Mouse (Mus musculus) frontal cortex, postnatal 14 days (tissue): ENCODE results near the gene Prss27.
"Not testable (repeated sequence)": the region's sequence is repeated elsewhere in the genome, so short reads cannot be mapped to it uniquely, and the experiment has no call there.

Source experiments
- DNase-seq, 2 experiments: peaks; one replicate each; pipeline ENCODE4 v3.0.0; 2022; ENCODE audit warnings: low spot score in 2 of 2

Gene Prss27

DNA sequence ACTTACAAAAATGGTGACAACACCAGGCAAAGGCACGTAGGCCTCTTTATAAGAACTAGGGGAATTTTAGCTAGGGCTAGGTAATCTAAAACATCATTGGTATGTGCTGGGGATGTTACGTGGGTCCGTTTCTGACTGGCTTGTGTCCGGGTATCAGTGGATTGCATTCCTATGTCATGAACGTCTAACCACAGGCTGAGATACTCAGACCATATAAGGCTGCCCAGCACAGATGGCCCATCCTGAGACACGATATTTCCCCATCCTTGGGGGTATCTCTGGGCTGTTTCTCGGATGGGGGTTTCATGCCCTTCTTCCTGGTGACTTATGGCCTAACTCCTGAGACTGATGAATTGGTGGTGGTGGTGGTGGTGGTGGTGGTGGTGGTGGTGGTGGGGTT is 2.9 kb upstream of the Prss27 start:
- DNase-seq: no peak

DNA sequence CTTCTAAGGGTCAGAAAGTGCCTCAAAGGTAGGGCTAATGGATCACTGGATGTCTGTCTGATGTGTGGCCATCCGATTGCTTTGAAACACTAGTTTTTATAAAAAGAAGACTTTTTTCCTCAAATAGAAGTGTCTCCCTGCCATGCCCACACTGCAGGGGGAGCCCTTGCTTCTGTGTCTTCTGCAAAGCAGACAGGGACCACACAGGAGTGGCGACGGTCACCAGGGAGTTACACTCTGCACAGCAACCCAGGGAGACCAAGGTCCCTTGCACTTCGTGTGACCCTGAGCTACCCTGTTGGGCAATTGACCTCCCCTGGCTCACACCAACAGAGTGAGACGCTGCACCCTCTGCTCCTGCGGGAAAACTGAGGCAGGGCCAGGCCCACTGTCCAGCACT is 990 bp upstream of the Prss27 start:
- DNase-seq: no peak

DNA sequence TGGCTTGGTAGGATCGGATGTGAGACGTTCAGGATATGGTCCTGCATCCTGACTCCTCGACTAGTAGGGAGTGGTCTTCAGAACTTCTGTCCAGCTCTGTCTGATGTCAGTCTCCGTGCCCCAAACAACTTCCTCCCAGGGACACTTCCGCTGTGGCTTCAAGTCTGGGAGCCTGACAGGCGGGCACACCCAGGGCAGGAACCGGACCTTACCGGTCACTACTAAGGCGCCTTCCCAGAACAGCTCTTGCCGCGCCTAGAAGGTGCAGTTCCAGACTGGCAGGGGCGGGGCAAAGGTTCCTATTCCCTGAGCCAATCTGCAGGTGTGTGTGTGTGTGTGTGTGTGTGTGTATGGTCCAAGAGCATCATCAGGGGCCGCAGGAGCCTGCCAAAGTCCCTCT is 584 bp upstream of the Prss27 start:
- no peak for DNase-seq

DNA sequence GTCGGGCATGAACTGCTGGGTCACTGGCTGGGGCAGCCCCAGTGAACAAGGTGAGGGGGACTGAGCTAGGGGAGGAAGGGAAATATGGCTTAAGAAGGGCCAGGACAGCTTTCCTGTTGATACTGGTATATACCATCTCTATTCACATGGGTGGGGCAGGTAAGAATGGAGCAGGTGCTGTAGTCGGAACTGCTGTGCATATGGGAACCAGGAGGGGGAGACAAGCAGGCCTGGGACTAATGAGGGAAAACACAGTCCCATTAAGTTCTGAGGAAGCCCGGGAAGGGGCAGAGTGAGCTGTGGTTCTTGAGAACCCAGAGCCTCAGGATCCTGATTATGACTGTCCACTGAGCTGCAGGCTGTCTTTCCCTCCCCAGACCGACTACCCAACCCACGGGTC is 6.5 kb downstream of the Prss27 start:
- no peak for DNase-seq

DNA sequence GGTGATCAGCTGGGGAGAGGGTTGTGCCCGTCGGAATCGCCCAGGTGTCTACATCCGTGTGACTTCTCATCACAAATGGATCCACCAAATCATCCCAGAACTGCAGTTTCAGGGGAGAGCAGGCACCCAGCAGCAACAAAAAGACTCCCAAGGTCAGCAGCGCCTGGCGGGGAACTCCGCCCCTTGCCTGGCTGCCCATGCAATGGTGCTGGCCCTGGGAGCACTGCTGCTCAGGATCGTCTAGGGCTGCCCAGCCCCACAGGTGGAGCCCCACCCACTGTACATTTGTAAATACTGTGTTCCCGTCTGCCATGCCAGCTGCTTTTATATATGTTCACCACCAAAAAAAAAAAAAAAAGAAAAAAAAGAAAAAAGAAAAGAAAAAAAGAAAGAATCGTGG is 7.7 kb downstream of the Prss27 start:
- no peak for DNase-seq

DNA sequence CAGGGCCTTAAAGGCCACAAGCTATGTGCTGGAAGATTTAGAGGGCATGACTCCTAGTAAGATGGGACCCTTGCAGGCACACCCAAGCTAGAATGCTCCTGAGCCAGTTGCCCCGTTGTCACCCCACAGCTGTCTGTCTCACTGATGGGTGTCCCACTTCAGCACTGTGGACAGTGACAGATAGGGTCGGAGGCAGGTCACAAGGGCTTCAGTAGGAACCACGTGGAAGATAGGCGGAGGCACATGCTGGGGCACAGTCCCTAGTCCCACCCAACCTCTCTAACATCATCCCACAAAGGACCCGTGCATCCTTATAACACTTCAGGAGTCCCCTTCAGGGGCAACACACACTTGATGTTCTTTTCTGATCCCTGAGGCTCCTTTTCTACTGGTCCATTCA is 8.1 kb downstream of the Prss27 start:
- no peak for DNase-seq

DNA sequence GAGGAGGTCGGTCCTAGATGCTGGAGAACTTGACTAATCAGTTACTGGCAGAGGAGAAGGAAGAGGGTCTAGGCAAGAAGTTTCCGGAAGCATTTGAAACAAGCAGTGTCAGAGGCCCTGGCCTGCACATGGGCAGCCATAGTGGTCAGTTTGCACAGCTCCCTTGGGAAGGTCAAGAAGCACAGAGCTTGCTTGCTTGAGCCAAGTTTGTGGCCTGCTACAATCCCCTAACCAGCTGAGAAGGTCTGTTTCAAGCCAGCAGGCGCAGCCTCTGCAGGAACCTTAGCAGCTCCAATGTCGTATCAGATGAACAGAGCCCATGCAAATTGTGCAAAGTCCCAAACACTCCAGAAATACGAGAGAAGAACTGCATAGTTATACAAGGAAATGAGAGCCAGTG is 10.1 kb downstream of the Prss27 start:
- no peak for DNase-seq

DNA sequence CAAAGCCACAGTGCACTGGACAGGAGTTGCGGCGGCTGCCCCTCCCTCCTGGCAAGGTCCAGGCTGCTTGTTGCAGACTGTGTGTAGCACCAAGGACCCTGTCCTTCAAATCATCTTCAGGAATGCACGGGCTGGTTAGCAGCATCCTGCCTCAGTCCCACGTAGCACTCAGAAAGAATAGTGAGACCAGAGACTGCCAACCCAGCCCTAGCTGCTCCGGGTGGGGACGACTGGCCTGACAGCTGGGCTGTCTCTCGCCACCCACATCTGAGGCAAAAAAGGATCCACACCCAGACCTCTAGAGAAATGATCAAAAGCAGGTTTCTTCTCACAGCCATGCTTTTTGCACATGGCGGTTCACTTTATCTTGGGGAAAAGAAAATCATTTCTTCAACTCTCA is 11.1 kb downstream of the Prss27 start:
- DNase-seq: no peak

DNA sequence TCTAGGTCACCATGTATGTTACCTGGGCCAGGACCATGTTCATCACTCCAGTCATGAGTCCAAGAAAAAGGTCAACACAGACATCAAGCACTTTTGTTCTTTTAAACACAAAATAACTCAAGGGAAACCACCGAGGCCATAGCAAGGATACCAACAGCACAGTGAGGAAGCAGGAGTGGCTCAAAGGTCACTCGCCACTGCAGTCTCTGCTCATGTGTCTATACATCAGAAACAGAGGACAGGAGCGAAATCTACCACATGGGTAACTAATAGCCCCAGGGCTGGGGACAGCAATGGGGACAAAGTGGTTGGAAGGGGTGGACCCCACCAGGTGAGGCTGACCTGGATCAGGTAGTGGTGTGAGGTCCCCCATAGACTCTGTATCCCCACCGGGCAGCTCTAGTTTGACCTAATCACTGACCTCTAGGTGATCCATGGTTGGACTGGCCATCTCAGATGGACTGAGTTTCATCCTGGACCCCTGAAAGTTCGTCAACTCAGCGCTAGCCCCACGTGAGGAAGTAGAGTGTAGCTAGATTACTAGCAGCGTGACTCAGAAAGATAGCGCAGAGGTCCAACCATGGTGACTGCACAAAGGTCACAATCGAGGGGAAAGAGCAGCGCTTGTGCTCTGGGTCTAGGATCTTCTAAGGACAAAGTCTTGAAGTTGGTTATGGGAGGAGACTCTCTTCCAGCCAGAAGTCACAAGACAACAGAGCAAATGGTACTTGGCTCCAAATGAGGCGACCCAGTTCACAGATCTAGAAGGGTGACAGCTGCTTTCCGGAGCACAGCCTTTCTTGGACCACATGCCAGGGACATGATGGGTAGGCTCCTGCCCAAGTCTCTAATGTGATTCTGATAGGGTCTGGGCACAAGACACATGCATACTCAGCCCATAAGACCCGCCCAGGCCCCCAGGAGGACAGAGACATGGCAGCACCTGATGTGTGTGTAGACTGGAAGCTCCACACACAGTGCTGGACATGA is 19.0 kb downstream of the Prss27 start:
- DNase-seq: no peak

DNA sequence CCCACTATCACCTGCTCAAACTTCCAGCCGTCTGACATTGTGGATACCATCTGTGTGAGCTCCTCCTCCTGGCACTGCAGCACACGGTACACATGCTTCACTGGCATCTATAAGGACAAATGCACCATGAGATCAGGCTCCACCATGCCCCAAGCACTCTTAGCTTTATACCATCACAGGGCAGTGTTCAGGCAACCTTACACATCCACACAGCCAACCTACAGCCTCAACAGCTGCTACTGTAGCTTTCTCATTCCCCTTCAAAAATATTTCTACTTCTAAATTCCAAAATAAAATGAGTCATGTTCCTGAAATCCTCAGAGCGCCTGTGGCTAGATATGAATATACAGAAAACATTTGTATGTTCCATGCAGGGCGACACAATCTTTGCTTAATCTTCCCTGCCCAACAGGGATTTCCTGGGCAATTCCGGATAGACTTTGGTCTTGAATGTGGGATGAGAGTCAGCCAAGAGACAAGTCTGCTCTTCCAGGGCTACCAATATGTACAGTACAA is 19.8 kb downstream of the Prss27 start:
- DNase-seq: no peak

DNA sequence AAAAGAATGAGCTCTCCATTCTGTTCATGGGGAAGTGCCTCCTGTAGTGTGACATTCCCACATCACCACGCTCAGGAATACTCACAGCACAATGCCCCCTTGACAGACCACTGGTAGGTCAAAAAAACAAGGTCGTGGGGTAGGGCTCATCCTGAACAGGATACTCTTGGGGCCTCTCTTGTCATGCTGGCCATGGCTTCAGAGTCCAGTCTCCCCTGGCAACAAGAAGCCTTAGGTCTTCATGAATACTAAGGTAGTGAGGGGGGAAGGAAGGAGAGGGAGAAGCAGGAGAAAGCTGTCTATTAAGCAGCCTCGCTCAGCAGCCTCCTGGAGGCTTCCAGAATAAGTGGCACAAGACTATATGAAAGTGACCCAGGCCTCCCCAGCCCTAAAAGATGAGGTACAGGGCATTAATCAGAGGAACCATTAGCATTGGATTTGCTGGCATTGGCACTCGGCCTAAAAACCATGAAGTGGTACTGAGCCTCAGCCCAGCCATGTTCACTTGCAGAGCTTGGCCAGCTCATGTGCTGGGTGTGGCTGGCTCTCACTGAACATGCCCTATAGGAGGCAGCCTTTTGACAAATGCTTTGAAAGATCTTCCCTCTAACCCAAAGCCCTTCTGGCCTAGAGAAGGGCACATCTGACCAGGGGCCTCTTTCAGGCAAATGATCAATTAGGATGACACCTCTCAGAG is 24.7 kb downstream of the Prss27 start:
- DNase-seq: no peak

DNA sequence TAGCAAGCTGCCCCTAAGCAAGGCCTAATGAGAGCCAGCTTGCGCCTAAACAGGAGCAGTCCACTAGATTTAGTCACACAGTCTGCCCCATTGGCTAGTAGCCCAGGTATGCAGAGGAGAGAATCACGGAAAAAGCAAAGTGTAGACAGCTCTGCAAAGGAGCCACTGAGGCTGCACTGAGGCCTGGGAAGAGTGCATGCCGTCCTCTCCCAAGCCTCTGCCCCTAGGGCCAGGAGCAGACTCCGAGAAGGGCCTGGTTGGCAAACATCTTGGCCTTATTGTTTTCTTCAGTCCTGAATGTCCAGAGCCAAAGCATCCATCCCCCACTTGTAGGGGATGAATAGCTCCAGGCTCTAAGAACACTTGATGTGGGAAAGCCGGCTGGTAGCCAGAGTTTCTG is 30.3 kb downstream of the Prss27 start:
- peak in 1 of 2 experiments; percentile 50 for DNase-seq

DNA sequence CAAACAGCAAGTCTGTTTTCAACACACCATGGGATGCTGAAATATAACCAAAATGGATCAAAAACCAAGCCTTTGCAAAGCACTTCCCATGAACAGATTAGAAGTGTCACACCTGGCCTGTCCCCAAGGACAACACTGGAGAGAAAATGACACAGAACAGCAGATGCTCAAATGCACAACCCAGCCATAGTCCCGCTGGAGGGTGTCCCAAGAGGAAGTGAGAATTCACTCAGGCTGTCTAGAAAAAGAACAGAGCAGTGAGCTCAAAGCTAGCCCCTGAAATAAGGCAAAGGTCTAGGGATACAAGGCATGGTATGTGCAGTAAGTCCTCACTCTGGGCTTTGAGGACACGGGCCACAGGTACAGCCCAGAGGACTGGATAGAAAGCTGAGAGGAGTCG is 31.6 kb downstream of the Prss27 start:
- DNase-seq: no peak

DNA sequence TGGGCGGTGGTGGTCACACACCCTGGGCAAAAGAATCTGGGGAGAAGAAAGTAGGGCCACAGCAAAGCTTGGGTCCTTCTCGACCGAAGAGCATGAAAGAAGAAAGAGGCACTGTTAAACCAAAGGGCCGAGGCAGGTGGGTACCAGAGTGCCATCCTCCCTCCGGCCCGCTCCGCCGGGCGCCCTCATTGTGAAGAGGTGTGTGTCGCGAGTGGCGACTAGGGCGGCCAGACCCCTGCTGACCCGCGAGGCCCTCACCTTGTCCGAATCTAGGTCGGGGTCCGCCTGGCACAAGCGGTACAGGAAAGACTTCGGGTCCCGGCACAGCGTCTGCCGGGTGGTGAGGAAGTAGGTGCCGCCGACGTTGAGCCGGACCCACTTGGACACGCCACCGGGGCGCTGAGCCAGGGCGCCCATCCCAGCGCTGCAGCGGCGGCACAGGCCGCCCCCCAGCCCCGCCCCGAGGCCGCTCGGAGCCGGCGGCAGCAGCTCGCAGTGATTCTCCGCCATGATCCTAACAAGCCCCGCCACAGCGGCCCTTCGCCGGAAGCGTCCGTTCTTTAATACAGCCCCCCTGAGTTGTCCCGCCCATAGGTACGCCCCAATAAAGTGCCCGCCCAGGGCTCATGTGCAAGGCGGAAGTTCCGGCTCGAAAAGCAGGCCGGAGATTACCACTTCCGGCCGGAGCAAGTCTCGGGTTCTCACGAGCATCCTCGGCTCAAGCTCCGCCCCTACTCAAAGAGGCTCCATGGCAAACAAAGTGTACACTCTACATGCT is 35.2 kb downstream of the Prss27 start, which contains the start of gene Kctd5:
Gene Kctd5 (minus strand): TSS at position 567 of the 778 bp plus-strand sequence.
- DNase-seq: peak; percentile 93 to 94

DNA sequence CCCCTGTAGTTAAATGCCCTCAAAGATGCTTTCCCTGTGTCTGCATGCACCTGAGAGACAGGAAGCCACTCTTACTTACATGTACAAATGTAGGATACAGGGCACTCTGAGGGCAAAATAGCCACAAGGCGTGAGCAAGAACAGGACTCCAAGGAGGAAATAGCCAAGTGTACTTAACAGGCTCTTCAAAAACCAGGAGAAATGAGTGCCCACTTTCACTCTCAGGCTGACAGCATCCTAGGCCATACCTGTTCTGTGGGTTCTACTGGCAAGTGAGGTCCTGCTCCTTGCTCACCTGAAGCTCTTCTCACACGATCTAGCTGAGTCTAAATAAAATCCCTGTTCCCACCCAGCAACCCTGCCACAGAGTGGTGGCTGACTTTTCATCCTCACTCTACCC is 39.2 kb downstream of the Prss27 start:
- DNase-seq: no peak

DNA sequence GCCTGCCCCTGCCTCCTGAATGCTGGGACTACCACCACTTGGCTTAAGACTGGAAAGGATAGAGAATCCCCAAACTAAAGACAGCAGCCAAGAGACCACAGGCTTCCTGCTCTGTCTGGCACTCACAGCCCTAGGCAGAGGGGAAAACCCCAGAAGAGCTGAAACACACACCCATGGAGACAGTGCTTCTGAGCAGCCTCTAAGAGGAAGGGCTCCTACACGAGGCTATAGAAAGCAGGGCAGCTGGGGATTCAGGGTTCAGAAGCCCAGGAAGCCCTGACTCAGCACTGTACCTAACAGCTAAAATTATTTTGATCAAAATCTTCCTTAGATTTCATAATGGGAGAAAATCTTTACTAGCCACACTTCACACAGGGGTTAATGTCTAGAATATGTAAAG is 46.6 kb downstream of the Prss27 start:
- no peak for DNase-seq

DNA sequence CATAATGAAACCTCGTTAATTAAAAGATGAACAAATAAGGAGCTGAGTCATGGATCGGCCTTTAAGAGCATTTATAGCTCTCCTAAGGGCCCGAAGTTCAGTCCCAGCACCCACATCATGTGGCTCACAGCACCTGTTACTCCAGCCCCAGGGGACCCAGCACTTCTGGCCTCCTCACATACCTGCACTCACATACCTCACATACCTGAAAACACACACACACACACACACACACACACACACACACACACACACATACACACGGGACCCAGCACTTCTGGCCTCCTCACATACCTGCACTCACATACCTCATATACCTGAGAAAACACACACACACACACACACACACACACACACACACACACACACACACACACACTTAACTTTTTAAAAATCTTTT is 48.5 kb downstream of the Prss27 start:
- not testable (repeated sequence) for DNase-seq

DNA sequence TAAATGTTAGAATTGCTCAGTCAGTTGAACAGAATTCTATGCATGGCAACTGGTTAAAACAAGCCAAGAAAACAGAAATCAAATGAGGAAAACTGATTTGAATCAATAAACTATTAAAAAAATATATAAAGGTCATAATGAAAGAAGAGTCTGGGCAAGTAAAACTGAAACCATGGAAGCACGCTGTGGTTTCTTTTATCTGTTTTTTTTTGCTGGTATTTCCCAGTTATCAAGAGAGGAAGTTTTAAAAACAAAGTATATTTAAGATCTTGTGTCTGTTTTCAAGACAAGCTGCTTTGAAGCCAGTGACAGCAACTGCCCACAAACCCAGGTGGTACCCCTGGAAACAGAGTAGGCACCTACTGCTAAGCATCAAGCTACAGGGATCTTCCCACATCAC is 52.6 kb downstream of the Prss27 start:
- DNase-seq: no peak
